Mouse (Mus musculus): ENCODE data around the gene Ly86.

- no peak for TF ChIP-seq CTCF (IDR thresholded peaks at IDR 0.05; ENCODE audit: extremely low read depth, insufficient read depth, low read length)
- TF ChIP-seq POLR2A (IDR thresholded peaks at IDR 0.05; ENCODE audit: extremely low read depth, insufficient read depth, low read length), result no peak
These were observed 11.5 kb downstream of the Ly86 start for GRCm38 (mm10) chr13:37356549-37356948.
